Mouse (Mus musculus): ENCODE measurements at regions not wholly inside any gene's neighbourhood (a gene's known extent, or its start where the extent isn't known, plus 50 kb on each side); places are given as distances from the start of the nearest gene placed in this dataset.

DNA sequence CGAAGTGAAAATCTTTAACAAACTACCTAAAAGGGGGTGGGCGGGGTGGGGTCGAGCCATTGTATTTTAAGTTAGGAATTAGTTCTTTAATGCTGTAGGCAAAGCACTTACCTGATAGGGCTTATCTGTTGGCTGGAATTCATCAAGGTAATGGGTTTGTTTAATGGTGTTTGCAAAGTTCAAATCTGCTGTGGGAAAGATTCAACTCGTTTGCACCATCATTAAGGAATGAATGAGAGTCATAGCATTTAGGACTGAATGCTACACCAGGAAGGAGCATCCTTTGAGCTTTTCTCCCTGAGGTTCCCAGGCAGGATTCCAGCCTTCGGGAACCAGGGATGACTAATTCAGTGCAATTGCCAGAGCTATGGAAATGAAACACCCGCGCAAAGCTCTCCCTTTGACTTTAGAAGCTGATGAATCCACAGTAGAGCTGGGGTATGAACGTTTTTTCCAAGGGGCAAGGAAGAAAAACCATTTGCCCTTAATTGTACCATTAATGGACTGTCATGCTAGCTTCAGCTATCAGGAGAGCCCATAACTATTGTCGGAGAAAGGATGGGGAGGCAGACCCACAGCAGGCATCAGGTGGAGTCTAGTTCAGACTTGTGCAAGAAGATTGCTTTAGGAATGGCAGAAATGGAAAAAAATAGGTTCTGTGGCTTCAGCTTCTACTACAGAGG is 57.3 kb upstream of the Cpm start:
- Histone ChIP-seq H3K9me3 (replicated peaks) (no peaks in the 10 kb centered on the region), H3K27ac (replicated peaks) (no peak overlapping the region), H3K9ac (no peak overlapping the region), H3K4me3 (replicated peaks) (peak overlapping the region; percentile 35), H3K27me3 (peaks cover 13% of the 10 kb centered on the region), H3K4me1 (peaks cover 16% of the 10 kb centered on the region), H3K4me2 (replicated peaks) (peak overlapping the region; percentile 61), H3K36me3 (no peaks in the 10 kb centered on the region)
- no peak for ATAC-seq (ENCODE audit: insufficient number of reproducible peaks, low FRiP score, low TSS enrichment, low read depth)
- 9% methylated on average over 9 of the region's 9 CpGs for WGBS

DNA sequence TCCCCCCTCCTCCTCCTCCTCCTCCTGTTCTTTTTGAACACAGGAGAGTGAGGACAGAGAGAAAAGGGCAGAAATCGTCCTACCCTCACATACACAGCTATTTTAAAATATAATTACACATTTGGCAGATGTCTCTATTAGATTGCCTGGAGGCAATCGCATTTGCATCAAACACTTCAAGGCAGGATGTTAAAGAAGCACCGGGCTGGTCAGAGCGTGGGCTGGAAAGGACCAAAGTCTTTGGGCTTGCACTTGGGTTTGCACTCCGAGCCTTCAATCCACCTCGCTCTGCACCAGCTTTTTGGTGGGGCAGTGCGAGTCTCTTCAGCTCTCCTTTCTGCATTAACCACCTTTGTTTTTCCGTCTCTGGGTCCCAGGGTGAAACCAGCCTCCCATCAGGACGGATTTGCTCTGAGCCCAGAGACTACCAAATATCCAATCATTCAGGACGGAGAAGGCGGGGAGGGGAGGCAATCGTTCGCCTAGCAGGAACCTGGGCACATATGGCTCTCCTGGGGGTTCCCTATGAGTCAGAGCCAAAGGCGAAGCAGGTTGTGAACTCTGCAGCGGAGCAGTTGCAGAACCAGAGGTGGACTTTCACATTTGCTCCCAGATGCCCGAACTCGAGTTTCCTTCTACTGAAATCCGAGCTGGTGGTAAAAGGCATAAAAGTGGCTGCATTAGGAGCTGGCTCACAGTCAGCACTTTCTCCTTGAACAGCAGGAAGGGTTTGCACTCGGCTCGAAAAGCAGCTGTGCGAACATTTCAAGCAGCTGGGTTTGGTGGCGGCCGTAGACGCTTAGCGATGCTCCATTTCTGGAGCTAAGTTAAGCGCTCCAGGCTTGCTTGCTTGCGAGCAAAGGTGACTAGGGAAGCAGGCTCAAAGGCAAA is 58.1 kb upstream of the Cpm start:
- Histone ChIP-seq H3K4me2 (replicated peaks) (peak overlapping the region; percentile 61), H3K27me3 (peaks cover 13% of the 10 kb centered on the region), H3K27ac (replicated peaks) (peak overlapping the region; percentile 51; the same call in 1 of the 2 replicates), H3K36me3 (no peaks in the 10 kb centered on the region), H3K9me3 (replicated peaks) (no peaks in the 10 kb centered on the region), H3K4me1 (peaks cover 16% of the 10 kb centered on the region), H3K9ac (peak overlapping the region; percentile 16), H3K4me3 (replicated peaks) (peak overlapping the region; percentile 35)
- WGBS, result under 1% methylated on average over 27 of the region's 27 CpGs
- peak; percentile 27; the same call in 1 of the 2 replicates for ATAC-seq (ENCODE audit: insufficient number of reproducible peaks, low FRiP score, low TSS enrichment, low read depth)

DNA sequence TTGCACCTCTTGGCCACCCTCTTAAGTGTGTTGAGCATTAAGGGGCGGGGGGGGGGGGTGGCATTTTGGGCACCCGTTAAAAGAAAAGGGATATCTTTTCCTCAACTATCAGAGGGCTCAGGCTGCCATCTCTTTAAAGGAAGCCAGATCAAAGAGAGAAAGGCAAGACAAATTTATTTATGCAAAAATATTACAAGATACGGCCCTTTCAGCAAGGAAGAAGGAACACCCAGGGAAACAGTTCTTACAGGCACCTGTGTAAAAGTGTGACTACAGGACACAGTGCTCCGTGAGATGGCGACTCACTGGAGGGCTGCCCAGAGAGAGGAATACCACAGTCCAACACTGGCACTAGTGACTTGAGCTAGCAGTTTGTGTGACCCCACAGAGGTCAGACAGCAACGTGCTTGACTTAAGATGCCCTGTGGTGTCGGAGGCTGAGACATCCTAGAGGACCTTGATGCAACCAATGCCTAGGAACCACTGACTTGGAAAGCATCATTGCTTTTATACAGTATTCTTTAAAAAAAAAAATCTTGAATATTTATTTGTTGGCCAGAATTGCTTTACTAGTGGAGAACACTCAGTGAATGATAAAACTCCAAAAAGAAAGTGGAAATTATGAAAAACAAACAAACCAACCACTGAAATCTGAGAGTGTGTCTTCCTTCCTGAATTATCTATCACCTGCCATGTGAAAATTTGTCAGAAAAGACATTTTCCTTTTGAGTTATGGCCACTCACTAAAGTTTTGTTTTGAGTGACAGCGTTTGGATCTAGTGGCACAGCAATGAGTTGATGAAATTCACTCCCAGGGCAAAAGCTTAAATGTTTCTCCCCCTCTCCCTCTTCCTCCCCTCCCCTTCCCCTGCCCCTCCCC is 59.0 kb upstream of the Cpm start:
- H3K36me3 ChIP-seq, result no peaks in the 10 kb centered on the region
- no peak for ATAC-seq (ENCODE audit: insufficient number of reproducible peaks, low FRiP score, low TSS enrichment, low read depth)
- no peak overlapping the region for H3K4me3 ChIP-seq (replicated peaks)
- no peak overlapping the region for H3K27ac ChIP-seq (replicated peaks)
- H3K9ac ChIP-seq, result no peak overlapping the region
- peaks cover 16% of the 10 kb centered on the region for H3K4me1 ChIP-seq
- WGBS, result 58% methylated on average over 8 of the region's 8 CpGs
- H3K27me3 ChIP-seq, result peaks cover 13% of the 10 kb centered on the region
- no peaks in the 10 kb centered on the region for H3K9me3 ChIP-seq (replicated peaks)
- no peak overlapping the region; the same call in 1 of the 2 replicates for H3K4me2 ChIP-seq (replicated peaks)

DNA sequence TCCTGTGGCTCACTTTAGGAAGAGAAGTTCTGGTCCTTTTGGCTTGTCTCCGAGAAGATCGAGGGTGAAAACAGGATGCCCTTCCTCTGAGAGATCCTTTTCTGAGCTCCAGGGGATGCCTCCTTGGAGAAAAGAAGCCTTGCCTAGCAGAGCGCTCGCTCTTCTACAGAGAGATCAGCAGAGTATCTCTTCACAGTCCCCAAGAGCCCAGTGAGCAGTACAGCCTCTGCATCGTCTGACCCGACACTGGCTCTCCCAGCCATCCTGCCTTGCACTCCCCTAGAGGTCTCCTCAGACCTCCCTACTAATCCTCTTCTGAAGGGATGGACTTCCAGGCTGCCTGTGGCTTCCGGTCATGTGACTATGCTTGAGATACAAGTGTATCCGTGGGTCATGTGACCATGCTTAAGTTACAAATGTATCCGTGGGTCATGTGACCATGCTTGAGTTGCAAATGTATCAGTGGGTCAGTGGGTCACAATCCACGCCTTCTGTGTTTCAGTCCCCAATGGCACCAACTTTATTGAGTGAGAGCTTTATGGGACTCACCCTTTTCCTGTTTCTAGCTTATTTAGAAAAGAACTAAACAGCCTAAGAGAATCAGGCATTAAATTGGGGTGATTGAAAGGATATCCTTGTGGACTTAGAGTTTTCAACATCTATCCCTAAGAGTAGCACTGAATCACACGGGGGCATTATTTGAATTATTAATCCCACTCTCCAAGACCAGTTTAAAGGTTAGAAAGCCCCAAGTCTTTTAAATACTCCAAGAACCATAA is 59.8 kb upstream of the Cpm start:
- Histone ChIP-seq H3K4me2 (replicated peaks) (no peak overlapping the region), H3K4me3 (replicated peaks) (no peak overlapping the region), H3K9ac (no peak overlapping the region), H3K9me3 (replicated peaks) (no peaks in the 10 kb centered on the region), H3K4me1 (peaks cover 16% of the 10 kb centered on the region), H3K27me3 (peaks cover 13% of the 10 kb centered on the region), H3K36me3 (no peaks in the 10 kb centered on the region), H3K27ac (replicated peaks) (no peak overlapping the region)
- ATAC-seq (ENCODE audit: insufficient number of reproducible peaks, low FRiP score, low TSS enrichment, low read depth), result no peak
- WGBS, result 76% methylated on average over 11 of the region's 11 CpGs

DNA sequence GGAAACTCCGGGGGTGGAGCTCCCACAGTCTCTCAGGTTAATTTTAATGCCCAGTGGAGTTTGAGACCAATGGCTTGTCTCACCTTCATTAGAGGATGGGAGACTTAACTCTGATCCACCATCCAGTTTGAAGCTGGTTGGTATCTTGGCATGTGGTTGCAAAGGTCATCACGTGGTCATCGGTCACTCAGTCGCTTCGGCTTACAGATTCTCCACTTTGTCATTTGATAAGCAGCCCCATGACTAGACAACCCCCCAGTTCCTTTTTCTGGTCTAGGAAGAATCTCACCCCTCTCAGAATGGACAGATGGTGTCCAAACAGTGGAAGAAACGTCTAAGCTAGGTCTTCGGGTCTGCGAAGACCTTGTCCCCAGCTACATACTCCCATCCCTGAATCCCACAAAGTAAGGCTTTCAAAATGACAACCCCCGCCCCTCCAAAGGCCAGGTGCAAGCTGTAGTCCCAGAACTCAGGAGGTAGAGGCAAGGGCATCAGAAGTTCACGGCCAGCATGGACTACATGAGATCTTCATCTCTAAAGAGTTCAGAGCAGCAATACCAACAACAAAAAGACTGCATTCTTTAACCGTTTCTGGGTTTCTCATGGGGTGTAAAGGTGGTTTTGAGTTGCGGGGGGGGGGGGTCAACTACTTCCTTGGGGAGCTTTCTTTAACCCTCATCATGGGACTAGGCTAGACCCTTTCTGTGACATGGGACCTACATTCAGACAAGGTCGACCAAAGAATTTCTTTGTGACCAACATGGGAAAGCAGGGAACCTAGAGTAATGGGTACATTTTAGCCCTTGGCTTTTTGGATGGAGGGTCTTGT is 60.6 kb upstream of the Cpm start:
- H3K9ac ChIP-seq, result no peak overlapping the region
- no peak overlapping the region for H3K4me2 ChIP-seq (replicated peaks)
- peaks cover 16% of the 10 kb centered on the region for H3K4me1 ChIP-seq
- ATAC-seq (ENCODE audit: insufficient number of reproducible peaks, low FRiP score, low TSS enrichment, low read depth), result no peak
- peaks cover 13% of the 10 kb centered on the region for H3K27me3 ChIP-seq
- H3K4me3 ChIP-seq (replicated peaks), result no peak overlapping the region
- no peaks in the 10 kb centered on the region for H3K9me3 ChIP-seq (replicated peaks)
- H3K36me3 ChIP-seq, result no peaks in the 10 kb centered on the region
- H3K27ac ChIP-seq (replicated peaks), result no peak overlapping the region
- 93% methylated on average over 13 of the region's 13 CpGs for WGBS

DNA sequence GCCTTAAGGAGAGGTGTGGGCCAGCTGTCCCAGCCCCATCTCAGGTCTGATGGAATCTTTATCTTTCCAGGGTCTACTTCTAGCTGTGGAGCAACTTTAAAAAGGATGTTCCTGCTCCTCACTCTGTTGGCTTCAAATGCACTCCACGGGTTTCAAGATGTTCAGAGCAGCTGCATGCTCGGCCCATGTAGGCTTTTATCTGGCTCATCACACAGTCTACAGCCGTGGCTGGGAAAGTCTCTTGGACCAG is 61.2 kb upstream of the Cpm start:
- Histone ChIP-seq H3K4me2 (replicated peaks) (no peak overlapping the region), H3K9ac (no peak overlapping the region), H3K4me3 (replicated peaks) (no peak overlapping the region), H3K27me3 (peaks cover 13% of the 10 kb centered on the region), H3K4me1 (peaks cover 16% of the 10 kb centered on the region), H3K9me3 (replicated peaks) (no peaks in the 10 kb centered on the region), H3K36me3 (no peaks in the 10 kb centered on the region), H3K27ac (replicated peaks) (no peak overlapping the region)
- no peak for ATAC-seq (ENCODE audit: insufficient number of reproducible peaks, low FRiP score, low TSS enrichment, low read depth)
- WGBS, result 83% methylated on average over 3 of the region's 3 CpGs

DNA sequence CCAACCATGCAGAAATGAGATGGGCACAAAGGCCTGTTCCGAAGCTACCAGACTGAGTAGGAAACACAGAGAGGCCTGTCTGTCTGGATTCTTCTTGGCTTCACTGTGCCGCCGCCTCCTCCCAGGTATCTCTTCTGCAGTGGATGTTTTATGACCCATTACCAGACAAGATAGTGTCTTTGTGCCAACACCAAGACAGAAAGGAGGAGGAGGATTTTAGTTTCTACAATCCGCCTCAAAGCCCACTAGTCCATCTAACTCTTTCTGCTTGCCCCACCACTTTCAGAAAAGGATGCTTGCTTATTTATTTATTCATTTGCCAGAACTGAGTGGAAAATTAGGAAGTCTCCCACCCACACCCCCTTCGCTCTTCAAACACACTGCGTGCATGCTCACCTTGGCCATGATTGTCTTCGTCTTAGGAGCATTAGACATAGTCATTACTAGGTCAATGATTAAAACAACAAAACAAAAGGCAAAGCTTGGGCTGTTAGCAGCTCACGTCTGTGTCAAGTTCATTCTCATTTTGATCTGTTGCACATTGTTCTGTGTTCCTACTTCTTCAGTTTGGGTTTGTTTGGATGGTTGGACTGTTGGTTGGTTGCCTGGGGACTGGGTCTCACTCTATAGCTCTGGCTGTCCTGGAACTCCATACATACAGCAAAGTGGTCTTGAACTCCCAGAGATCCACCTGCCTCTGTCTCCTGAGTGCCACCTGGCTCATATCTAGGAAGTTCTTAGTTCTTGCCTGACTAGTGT is 61.7 kb upstream of the Cpm start:
- Histone ChIP-seq H3K27ac (replicated peaks) (no peak overlapping the region), H3K36me3 (no peaks in the 10 kb centered on the region), H3K4me2 (replicated peaks) (no peak overlapping the region), H3K4me3 (replicated peaks) (no peak overlapping the region), H3K27me3 (peaks cover 13% of the 10 kb centered on the region), H3K4me1 (peaks cover 16% of the 10 kb centered on the region), H3K9me3 (replicated peaks) (no peaks in the 10 kb centered on the region), H3K9ac (no peak overlapping the region)
- no peak for ATAC-seq (ENCODE audit: insufficient number of reproducible peaks, low FRiP score, low TSS enrichment, low read depth)
- WGBS, result 95% methylated on average over 8 of the region's 8 CpGs

DNA sequence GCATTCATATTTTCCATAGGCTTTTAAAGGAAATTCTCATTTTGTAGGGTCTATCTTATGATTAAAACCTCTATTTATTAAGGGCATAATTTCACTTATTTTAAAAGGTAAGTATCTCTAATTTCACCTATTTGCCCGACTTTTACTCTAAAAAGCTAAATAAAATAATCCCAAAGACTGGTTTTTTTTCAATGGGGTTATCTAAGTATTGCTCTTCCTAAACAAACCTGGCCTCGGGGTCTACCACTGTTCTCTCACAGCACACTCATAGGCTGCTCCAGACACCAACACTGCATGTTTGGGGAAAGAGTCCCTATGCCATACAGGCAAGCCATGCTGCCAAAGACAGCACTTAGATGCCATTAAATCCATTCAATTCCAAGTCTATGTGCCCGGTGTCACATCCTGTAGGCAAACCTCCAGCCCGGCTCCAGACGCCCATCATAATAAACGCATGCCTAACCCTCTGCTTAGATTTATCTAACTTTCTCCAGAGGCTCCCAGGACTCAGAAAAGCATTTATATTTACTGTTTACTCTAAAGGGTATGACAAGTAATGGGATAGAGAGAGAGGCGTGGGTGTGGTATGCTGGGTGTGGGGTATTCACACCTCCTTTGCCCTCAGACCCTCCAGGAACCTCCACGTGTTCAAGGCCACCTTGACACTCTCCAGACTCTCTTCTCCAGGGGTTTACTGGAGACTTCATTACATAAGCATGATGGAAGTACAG is 62.5 kb upstream of the Cpm start:
- no peak overlapping the region for H3K4me2 ChIP-seq (replicated peaks)
- H3K4me1 ChIP-seq, result peaks cover 11% of the 10 kb centered on the region
- no peak overlapping the region for H3K9ac ChIP-seq
- H3K27ac ChIP-seq (replicated peaks), result no peak overlapping the region
- H3K36me3 ChIP-seq, result no peaks in the 10 kb centered on the region
- H3K27me3 ChIP-seq, result peaks cover 13% of the 10 kb centered on the region; the same call in 1 of the 2 replicates
- ATAC-seq (ENCODE audit: insufficient number of reproducible peaks, low FRiP score, low TSS enrichment, low read depth), result no peak
- no peak overlapping the region for H3K4me3 ChIP-seq (replicated peaks)
- 89% methylated on average over 8 of the region's 8 CpGs for WGBS
- H3K9me3 ChIP-seq (replicated peaks), result no peaks in the 10 kb centered on the region

DNA sequence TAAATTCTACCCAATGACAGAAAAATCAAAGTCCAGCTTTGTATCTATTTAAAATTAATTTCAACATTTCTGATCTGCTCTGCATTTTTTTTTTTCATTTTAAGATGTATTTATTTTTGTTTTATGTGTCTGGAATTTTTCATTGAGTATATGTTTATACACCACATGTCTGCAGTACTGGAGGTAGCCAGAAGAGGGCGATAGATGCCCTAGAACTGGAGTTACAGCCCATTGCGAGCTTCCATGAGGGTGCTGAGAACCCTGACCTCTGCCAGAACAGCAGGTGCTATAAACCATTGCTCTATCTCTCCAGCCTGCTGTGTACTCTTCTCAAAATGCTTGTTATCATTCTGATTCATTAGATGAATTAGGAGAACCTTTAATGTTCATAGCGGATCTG is 63.1 kb upstream of the Cpm start:
- H3K27ac ChIP-seq (replicated peaks), result no peak overlapping the region
- no peak for ATAC-seq (ENCODE audit: insufficient number of reproducible peaks, low FRiP score, low TSS enrichment, low read depth)
- H3K36me3 ChIP-seq, result no peaks in the 10 kb centered on the region
- 87% methylated on average over 3 of the region's 3 CpGs for WGBS
- H3K4me3 ChIP-seq (replicated peaks), result no peak overlapping the region
- peaks cover 5% of the 10 kb centered on the region for H3K4me1 ChIP-seq
- no peaks in the 10 kb centered on the region for H3K9me3 ChIP-seq (replicated peaks)
- no peak overlapping the region for H3K9ac ChIP-seq
- peaks cover 12% of the 10 kb centered on the region; the same call in 1 of the 2 replicates for H3K27me3 ChIP-seq
- no peak overlapping the region for H3K4me2 ChIP-seq (replicated peaks)
